Mouse (Mus musculus) CH12F3 (cell line): ENCODE measurements around the gene Gm1553.

ENCODE experiments used
- in situ Hi-C: fragments of 300-500 bp; cut with MboI; formaldehyde crosslinking; loops from 2 replicates; pipeline ENCODE4 v1.14.3; 2020; ENCODE audit warnings: low sequenced_read_pairs

The Gm1553 gene

DNA sequence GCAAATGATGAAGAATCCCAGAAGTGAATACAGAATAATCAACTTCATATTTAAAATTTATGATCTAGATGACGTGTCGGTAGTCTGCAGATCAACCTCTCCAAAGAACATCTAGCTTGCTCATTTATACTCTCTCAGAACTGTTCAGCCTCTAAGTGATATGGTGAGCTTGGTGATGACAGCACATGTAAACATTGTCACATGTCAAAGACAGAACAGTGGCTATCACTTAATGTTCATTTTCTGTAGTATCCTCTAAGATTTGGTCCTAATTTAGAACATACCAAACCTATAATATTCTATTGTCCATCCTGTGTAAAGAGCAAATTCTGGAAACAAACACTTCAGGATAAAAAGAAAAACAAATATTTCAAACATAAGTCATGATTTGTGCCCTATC is at the start of gene Gm1553:
Gene Gm1553 (minus strand): TSS at position 101 of the 400 bp plus-strand sequence.
- in situ Hi-C loops, result no loop called here
